Mouse (Mus musculus) ES-Bruce4 (cell line): Measurements from ENCODE around the gene Pfdn6.

Experiments used
- CTCF ChIP-seq: IDR thresholded peaks from one replicate; pipeline ENCODE4 v1.8.1; 2011; ENCODE audit warnings: low read depth, low read length
- EP300 ChIP-seq: IDR thresholded peaks from 2 replicates; pipeline ENCODE4 v1.6.1; 2011; ENCODE audit warnings: low read depth, low read length; ENCODE audit not compliant: insufficient read depth
- POLR2A ChIP-seq: IDR thresholded peaks from one replicate; pipeline ENCODE4 v1.8.1; 2011; ENCODE audit warnings: low read length; ENCODE audit not compliant: insufficient read depth

GRCm38 (mm10) chr17:33909869-33910250 lies 30.3 kb downstream of the Pfdn6 start:
- TF ChIP-seq POLR2A (no peak), EP300 (no peak), CTCF (no peak)
